Mouse (Mus musculus) gastrocnemius, adult 8-10 months (tissue): ENCODE measurements around the gene Gatc. TPM values are rescaled to one million over a fixed set of nuclear protein-coding genes. Genes with fewer than 3 reads are reported as not detected.
"Not testable (repeated sequence)": the region's sequence is repeated elsewhere in the genome, so short reads cannot be mapped to it uniquely, and the experiment has no call there.

Source experiments
- DNase-seq, 2 experiments: peaks; one replicate each; pipeline ENCODE4 v3.0.0; 2022; ENCODE audit warnings: low spot score in 2 of 2
- total RNA-seq, 4 experiments: library from RNA; stranded (reverse); gene quantifications; 2 replicates each; pipeline ENCODE4 v1.2.4; 2022

Gatc gene
- total RNA-seq, 4 experiments from 2014 or later, result 22.8 to 25.6 (median 24.4) TPM

GRCm38 (mm10) chr5:115330955-115331354, 10.0 kb downstream of the Gatc start:
- no peak for DNase-seq

- DNase-seq, result no peak
Measured at GRCm38 (mm10) chr5:115327610-115328548, 13.1 kb downstream of the Gatc start.

GRCm38 (mm10) chr5:115326875-115327609, 13.9 kb downstream of the Gatc start, which contains the start of gene Srsf9:
Srsf9 (plus strand) TSS chr5:115327177.
- peak; percentile 93 for DNase-seq

- DNase-seq, result no peak
Measured at GRCm38 (mm10) chr5:115326256-115326831, 14.6 kb downstream of the Gatc start.

- peak; percentile 50 to 57 for DNase-seq
Measured at GRCm38 (mm10) chr5:115319004-115319940, 21.7 kb downstream of the Gatc start.

GRCm38 (mm10) chr5:115317645-115318328, 23.2 kb downstream of the Gatc start:
- DNase-seq, result no peak

GRCm38 (mm10) chr5:115316968-115317644, 23.9 kb downstream of the Gatc start:
- no peak for DNase-seq

GRCm38 (mm10) chr5:115313668-115313943, 27.4 kb downstream of the Gatc start:
- DNase-seq, result no peak

- DNase-seq, result no peak
Measured at GRCm38 (mm10) chr5:115312816-115313667, 27.9 kb downstream of the Gatc start.

- no peak for DNase-seq
Measured at GRCm38 (mm10) chr5:115312354-115312753, 28.6 kb downstream of the Gatc start.

GRCm38 (mm10) chr5:115302190-115302589, 38.8 kb downstream of the Gatc start:
- DNase-seq, result not testable (repeated sequence)

GRCm38 (mm10) chr5:115301615-115302014, 39.4 kb downstream of the Gatc start:
- DNase-seq, result no peak

GRCm38 (mm10) chr5:115300792-115301614, 40.0 kb downstream of the Gatc start, which contains the start of gene Dynll1:
Dynll1 (minus strand) TSS chr5:115300999.
- peak; percentile 97 to 98 for DNase-seq

GRCm38 (mm10) chr5:115300035-115300744, 40.8 kb downstream of the Gatc start:
- DNase-seq, result peak in 1 of 2 experiments; percentile 33

GRCm38 (mm10) chr5:115296347-115296746, 44.6 kb downstream of the Gatc start:
- no peak for DNase-seq

- DNase-seq, result no peak
Measured at GRCm38 (mm10) chr5:115294173-115294572, 46.8 kb downstream of the Gatc start.

- DNase-seq, result no peak
Measured at GRCm38 (mm10) chr5:115284735-115285134, 56.2 kb downstream of the Gatc start.
